Mouse (Mus musculus) spleen, adult 2 months (tissue): Measurements from ENCODE around the gene Cckbr. TPM values are rescaled to one million over a fixed set of nuclear protein-coding genes. Genes with fewer than 3 reads are reported as not detected.
A peak's percentile ranks its signal among the peaks of the same experiment; 100 is the strongest.

Experiments
- DNase-seq, 2 experiments: peaks; one replicate each; pipeline versions ENCODE4 v3.0.0 to v3.0.0-alpha.2; 2012 to 2021; ENCODE audit warnings: low spot score in 2 of 2, low read depth in 1 of 2
- H3K27ac ChIP-seq: fragments of 200-500 bp; 2 replicates; pipeline ENCODE4 v1.5.1; 2012; ENCODE audit warnings: low read length, inconsistent platforms; ENCODE audit not compliant: insufficient read depth
- H3K27me3 ChIP-seq: fragments of 200-500 bp; 2 replicates; pipeline ENCODE4 v1.6.1; 2012; ENCODE audit warnings: mild to moderate bottlenecking, moderate library complexity, low read length, inconsistent platforms; ENCODE audit not compliant: control insufficient read depth, insufficient read depth
- H3K36me3 ChIP-seq: fragments of 200-500 bp; 2 replicates; pipeline ENCODE4 v1.6.1; 2012; ENCODE audit warnings: mild to moderate bottlenecking, low read length, inconsistent platforms; ENCODE audit not compliant: control insufficient read depth, insufficient read depth
- H3K4me1 ChIP-seq: fragments of 200-500 bp; 2 replicates; pipeline ENCODE4 v1.6.1; 2011; ENCODE audit warnings: inconsistent platforms; ENCODE audit not compliant: control insufficient read depth, insufficient read depth, insufficient read length
- H3K4me3 ChIP-seq: fragments of 200-500 bp; 2 replicates; pipeline ENCODE4 v1.5.1; 2011; ENCODE audit warnings: mild to moderate bottlenecking, inconsistent platforms; ENCODE audit not compliant: insufficient read depth, insufficient read length; ENCODE audit errors: extremely low read depth
- CTCF ChIP-seq: fragments of 200-500 bp; IDR thresholded peaks from 2 replicates; pipeline ENCODE4 v1.5.1; 2011; ENCODE audit warnings: mild to moderate bottlenecking, inconsistent platforms; ENCODE audit not compliant: insufficient read depth, insufficient read length, insufficient replicate concordance; ENCODE audit errors: extremely low read depth
- POLR2A ChIP-seq: fragments of 200-500 bp; IDR thresholded peaks from 2 replicates; pipeline ENCODE4 v1.6.1; 2011; ENCODE audit warnings: low read depth, low read length, inconsistent platforms
- WGBS: fragments of 180-500 bp; shearing (Covaris S2); methylation state at CpG from one replicate; pipeline ENCODE4 v1.1.7; 2018; 5-methylcytosine and 5-hydroxymethylcytosine counted together
- polyA plus RNA-seq: library from polyadenylated mRNA; depleted of rRNA; stranded (reverse); fragments of >200 nt; gene quantifications from 2 replicates; pipeline ENCODE4 v1.2.3, GENCODE M21; 2012; rRNA removed

Gene Cckbr
- polyA plus RNA-seq, 1 experiment = 0.11 TPM

DNA sequence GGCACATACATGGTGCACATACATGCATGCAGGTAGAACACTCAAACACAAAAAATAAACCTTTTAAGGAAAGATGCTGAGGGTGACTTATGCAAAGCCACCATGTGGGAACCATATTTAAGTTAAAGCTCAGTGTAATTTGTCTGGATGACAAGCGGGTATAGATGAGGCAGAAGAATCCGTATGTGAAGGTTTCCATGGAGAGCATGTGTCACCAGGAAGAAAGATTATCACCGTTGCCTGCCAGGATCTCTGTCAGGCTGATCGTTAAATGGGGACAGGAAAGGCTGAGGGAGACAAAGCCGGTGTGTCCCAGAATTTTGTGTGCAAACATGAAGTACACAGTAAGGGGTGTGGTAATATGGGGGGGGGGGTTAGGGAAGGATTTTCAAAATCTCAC lies 89.0 kb downstream of the Cckbr start:
- Histone ChIP-seq H3K27me3 (no peaks in the 10 kb centered on the region), H3K4me3 (no peak overlapping the region), H3K4me1 (no peaks in the 10 kb centered on the region), H3K36me3 (no peaks in the 10 kb centered on the region), H3K27ac (no peak overlapping the region)
- no peak for TF ChIP-seq POLR2A
- no peak for TF ChIP-seq CTCF
- no peak for DNase-seq
- 60% methylated on average over 5 of the region's 5 CpGs for WGBS

DNA sequence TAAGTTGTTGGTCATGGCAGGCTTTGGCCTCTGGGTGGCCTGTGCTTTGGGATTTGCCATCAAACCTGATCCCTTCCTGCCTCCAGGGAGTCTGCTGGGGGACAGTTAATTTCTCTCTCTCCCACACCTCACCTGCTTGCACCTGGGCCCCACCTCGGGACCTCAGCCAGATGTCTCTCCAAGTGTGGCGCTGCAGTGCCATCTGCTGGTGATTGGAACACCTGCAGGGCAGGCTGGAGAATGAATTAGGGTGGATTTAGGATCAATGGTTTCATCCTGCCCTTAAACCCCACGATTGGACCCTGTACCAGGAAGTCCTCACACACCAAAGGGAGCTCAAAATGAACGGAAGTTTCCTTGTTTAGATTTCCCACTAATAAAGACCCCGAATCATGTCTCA lies 89.6 kb downstream of the Cckbr start:
- H3K27me3 ChIP-seq = no peaks in the 10 kb centered on the region
- no peaks in the 10 kb centered on the region for H3K36me3 ChIP-seq
- DNase-seq = peak; percentile 14 to 43
- no peaks in the 10 kb centered on the region for H3K4me1 ChIP-seq
- WGBS = 5% methylated on average over 5 of the region's 5 CpGs
- H3K4me3 ChIP-seq = no peak overlapping the region
- TF ChIP-seq POLR2A (no peak), CTCF (peak; percentile 87; the same call in 1 of the 2 replicates)
- no peak overlapping the region for H3K27ac ChIP-seq

DNA sequence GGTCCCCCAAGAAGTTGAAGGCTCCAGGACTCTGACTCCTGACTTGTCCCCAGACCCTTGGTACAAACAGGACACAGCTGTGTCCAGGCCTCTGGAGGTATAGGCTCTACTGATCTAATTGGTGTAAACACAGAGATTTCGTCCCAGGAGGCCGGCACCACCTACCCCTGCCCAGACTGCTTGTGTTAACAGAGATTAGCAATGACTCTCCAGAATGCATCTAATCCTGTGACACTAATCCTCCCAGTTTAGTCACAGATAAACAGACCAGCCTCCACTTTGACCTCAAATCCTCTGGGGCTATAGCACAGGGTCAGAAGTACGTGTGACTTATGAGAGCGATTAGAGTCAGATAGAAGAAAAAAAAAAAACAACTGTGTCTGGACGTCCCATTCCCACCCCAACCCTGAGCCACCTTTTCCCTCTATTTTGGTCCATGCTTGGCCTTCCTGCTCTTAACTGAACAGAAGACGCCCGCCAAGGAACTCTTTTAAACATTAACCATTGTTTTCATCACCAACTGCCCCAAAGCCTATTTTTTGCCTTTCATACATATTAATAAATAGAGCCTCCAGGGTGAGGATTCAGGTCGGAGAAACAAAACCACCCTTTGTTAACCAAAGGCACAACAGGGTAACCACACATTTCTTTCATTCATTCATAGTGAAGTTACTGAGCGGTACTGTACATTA lies 91.3 kb downstream of the Cckbr start:
- H3K27ac ChIP-seq = no peak overlapping the region
- H3K36me3 ChIP-seq = no peaks in the 10 kb centered on the region
- DNase-seq = no peak
- WGBS = 79% methylated on average over 9 of the region's 9 CpGs
- H3K4me1 ChIP-seq = no peaks in the 10 kb centered on the region
- no peak for TF ChIP-seq CTCF
- no peak for TF ChIP-seq POLR2A
- no peak overlapping the region for H3K4me3 ChIP-seq
- no peaks in the 10 kb centered on the region for H3K27me3 ChIP-seq

DNA sequence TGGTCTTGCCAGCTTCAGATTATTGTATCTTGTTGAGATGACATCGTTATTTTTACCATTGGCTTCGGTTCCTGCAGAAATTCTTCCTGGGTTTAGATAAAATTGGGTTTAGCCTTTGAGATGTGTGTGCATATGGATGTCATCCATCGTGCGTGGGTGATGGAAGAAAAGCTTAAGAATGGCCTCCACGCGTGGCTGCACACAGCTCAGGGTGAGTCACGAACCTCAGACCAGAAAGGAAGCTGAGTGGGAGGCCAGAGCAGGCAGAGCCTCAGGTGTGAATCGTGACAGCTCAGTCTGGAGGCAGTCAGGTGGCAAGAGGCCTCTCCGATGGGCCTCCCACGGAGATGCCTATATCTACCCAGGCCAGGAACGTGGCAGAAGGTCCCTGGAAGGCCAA lies 93.8 kb downstream of the Cckbr start:
- no peak for TF ChIP-seq CTCF
- no peak for TF ChIP-seq POLR2A
- no peak for DNase-seq
- 61% methylated on average over 11 of the region's 11 CpGs for WGBS
- no peak overlapping the region for H3K4me3 ChIP-seq
- H3K4me1 ChIP-seq = no peaks in the 10 kb centered on the region
- H3K36me3 ChIP-seq = no peaks in the 10 kb centered on the region
- no peak overlapping the region for H3K27ac ChIP-seq
- no peaks in the 10 kb centered on the region for H3K27me3 ChIP-seq

DNA sequence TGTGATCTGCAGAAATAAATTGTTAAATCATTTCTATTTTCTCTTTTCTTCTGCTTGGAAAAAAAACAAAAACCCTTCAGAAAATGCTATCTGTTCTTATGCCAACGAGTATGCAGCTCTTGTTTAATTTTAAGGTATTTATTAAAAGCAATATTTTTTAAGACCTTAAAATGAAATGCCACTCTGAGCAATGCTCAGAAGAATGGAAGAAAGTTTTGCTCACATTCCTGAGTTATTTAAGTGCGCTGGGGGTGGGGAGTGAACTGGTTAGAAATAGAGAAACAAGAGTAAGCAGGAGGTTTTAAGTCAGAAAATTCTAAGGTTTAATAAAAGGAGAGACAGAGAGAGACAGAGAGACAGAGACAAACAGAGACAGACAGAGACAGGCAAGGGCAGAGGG lies 94.2 kb downstream of the Cckbr start:
- no peak overlapping the region for H3K27ac ChIP-seq
- no peaks in the 10 kb centered on the region for H3K4me1 ChIP-seq
- H3K36me3 ChIP-seq = no peaks in the 10 kb centered on the region
- DNase-seq = no peak
- H3K27me3 ChIP-seq = no peaks in the 10 kb centered on the region
- no peak overlapping the region for H3K4me3 ChIP-seq
- WGBS = 77% methylated on average over 2 of the region's 2 CpGs
- TF ChIP-seq CTCF = no peak

DNA sequence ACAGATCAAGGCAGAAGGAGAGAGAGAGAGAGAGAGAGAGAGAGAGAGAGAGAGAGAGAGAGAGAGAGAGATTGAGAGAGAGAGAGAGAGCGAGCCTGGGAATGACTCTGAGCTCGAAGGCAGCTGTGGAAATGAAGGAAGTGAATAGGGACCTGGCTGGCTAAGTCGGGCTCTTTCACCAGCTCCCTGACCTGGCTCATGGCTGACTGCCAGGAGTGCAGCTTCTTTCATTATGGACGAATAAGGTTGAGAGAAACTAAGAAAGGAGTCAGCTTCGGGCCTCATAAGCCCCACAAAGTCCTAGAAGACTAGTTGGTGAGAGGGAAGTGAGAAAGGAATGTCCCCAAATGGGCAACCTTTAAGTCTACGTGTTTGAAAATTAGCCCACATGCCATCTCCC lies 94.7 kb downstream of the Cckbr start:
- Histone ChIP-seq H3K27me3 (no peaks in the 10 kb centered on the region), H3K4me3 (no peak overlapping the region), H3K36me3 (no peaks in the 10 kb centered on the region), H3K27ac (no peak overlapping the region), H3K4me1 (no peaks in the 10 kb centered on the region)
- DNase-seq = no peak
- TF ChIP-seq POLR2A = no peak
- TF ChIP-seq CTCF = no peak
- 44% methylated on average over 6 of the region's 6 CpGs for WGBS

Other genes starting within 250 kb of the Cckbr start
- not detected in 2 replicates for gene Olfr685, start 239.7 kb upstream of the Cckbr start, polyA plus RNA-seq
- not detected in 2 replicates for gene Olfr686, start 218.2 kb upstream of the Cckbr start, polyA plus RNA-seq
- gene Olfr688, start 137.6 kb upstream of the Cckbr start, polyA plus RNA-seq = not detected in 2 replicates
- not detected in 2 replicates for gene Olfr689, start 114.6 kb upstream of the Cckbr start, polyA plus RNA-seq
- gene Olfr690, start 91.6 kb upstream of the Cckbr start, polyA plus RNA-seq = not detected in 2 replicates
- gene Olfr691, start 83.5 kb upstream of the Cckbr start, polyA plus RNA-seq = not detected in 2 replicates
- gene Olfr692, start 57.5 kb upstream of the Cckbr start, polyA plus RNA-seq = not detected in 2 replicates
- gene Gm5901, start 50.7 kb upstream of the Cckbr start, polyA plus RNA-seq = not detected in 2 replicates
- gene Fam160a2, start 25.7 kb upstream of the Cckbr start, polyA plus RNA-seq = 36.2 and 38.6 TPM in 2 replicates
- gene Cnga4, start 21.2 kb upstream of the Cckbr start, polyA plus RNA-seq = not detected in 2 replicates
- gene Cavin3, start 56.6 kb downstream of the Cckbr start, polyA plus RNA-seq = 35.1 and 53.9 TPM in 2 replicates
- 20.3 and 23.9 TPM in 2 replicates for gene Smpd1, start 128.6 kb downstream of the Cckbr start, polyA plus RNA-seq
- gene Apbb1, start 155.9 kb downstream of the Cckbr start, polyA plus RNA-seq = 9.9 and 12.7 TPM in 2 replicates
- gene Hpx, start 174.4 kb downstream of the Cckbr start, polyA plus RNA-seq = 0.37 and 0.61 TPM in 2 replicates
- 25.4 and 35.1 TPM in 2 replicates for gene Trim3, start 207.8 kb downstream of the Cckbr start, polyA plus RNA-seq
- 87.3 and 118 TPM in 2 replicates for gene Timm10b, start 214.3 kb downstream of the Cckbr start, polyA plus RNA-seq
- 38.1 and 38.3 TPM in 2 replicates for gene Arfip2, start 214.7 kb downstream of the Cckbr start, polyA plus RNA-seq
- gene Gm45799, start 214.8 kb downstream of the Cckbr start, polyA plus RNA-seq = 155 and 230 TPM in 2 replicates
- gene Dnhd1, start 225.1 kb downstream of the Cckbr start, polyA plus RNA-seq = 1.4 and 2.3 TPM in 2 replicates